Mouse (Mus musculus): ENCODE data around the gene Prn.
A peak's percentile ranks its signal among the peaks of the same experiment; 100 is the strongest.

The Prn gene

GRCm38 (mm10) chr2:131909683-131910572 lies at the start of gene Prn, which contains the start of gene Prnp:
Gene Prn, plus strand, starts transcription at chr2:131909957.
Gene Prnp, plus strand, starts transcription at chr2:131909928.
- DNase-seq (ENCODE audit: low read depth, low spot score), result peak; percentile 87

- DNase-seq (ENCODE audit: low read depth, low spot score), result no peak
Observed at GRCm38 (mm10) chr2:131862617-131863275, 47.0 kb upstream of the Prn start.

GRCm38 (mm10) chr2:131863472-131863871 lies 46.3 kb upstream of the Prn start:
- no peak for DNase-seq (ENCODE audit: low read depth, low spot score)

DNA sequence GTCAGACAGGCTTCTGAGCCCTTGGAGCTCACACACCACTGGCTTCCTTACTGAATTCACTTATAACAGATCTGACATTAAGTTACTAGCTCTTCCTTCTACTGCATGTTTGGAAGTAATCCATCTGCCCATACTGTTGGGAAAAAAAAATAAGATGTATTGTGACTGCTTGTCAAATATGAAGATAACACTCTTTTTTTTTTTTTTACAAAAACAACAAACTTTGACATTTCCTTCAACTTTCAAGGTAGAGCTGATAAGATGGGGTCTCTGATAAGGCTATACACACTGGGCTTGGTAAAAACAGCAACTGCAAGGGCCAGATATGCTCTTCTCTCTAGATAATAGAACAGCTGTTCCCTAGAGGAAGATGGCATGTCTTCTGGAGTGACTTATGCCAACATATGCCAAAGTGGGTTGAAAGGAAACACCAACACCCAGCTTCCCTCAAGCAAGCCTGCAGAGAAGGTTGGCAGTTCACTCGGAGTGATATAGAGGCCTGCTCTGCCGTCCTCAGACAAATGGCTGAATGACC lies 45.4 kb upstream of the Prn start:
- no peak for DNase-seq (ENCODE audit: low read depth, low spot score)

DNA sequence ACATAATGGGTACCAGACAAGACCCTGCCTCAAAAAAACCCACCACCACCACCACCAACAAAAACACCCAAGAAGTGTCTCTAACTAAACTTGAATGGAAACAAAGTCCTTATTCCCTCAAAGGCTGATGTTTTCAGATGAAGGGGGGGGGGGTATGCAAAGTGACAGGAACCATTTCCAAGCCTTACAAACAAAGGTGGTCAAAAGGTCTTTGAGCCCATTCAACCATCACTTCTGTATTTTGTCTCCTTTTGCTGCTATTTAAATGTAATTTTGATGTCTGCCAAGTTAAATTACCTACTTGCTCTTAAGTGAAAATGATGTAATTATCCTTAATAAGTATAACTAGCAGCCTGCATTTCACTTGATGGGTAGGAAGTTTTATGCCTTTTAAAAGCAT lies 43.1 kb upstream of the Prn start:
- DNase-seq (ENCODE audit: low read depth, low spot score), result no peak

DNA sequence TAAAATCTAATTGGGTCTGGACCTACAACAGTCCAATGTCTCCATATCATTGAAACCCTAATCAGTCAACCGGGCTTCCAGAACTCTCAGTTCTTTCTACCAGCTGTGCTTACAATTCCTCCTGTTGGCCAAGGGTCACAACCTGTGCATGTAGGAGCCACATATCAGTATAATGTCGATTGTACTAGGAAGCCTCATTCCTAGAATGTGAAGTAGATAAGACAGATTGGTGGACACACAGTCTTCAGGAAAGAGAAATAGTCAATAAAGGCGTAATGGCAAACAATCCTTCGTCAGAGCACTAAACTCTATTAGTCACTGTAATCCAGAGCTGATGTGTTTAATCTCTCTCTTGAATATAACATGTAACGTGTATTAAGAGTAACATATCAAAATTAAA lies 40.8 kb upstream of the Prn start:
- no peak for DNase-seq (ENCODE audit: low read depth, low spot score)

DNA sequence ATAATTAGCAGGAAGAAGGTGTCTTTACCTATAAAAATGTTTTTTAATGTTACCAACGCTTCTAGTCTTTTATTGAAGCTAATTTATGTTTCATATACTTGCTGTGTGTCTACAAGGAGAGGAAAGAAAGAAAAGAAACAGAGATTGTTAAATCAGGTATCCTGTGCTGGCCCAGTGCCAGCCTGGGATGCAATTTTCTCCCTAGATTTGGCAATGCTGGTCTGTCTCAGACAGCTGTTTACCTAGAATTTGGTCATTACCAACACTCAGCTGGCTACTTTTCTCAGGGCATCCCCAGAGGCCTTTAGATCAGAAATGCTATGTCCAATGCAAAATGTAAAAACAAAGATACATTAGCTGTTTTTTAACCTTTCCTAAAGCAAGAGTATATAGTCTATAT lies 36.4 kb upstream of the Prn start:
- DNase-seq (ENCODE audit: low read depth, low spot score), result no peak

GRCm38 (mm10) chr2:131876551-131877265 lies 33.0 kb upstream of the Prn start:
- DNase-seq (ENCODE audit: low read depth, low spot score), result no peak

DNA sequence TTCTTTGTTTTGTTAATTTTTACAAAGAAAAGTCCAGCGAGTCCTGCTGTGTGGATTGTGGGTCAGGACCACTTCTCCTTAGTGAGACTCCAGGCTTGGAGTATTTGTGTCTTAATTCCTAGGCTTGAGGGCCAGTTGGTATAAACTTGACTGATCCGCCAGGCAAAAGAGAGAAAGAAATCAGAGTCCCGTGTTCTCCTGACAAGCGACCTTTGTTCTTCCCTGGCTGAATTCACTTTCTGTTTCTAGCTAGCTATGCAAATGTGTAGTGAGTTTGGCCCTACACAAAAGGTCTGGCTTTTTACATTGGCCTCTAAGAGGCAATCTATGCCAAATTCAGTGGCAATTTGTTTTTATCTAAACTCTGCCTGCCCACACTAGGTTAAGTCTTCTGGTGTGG lies 28.0 kb upstream of the Prn start:
- DNase-seq (ENCODE audit: low read depth, low spot score), result no peak

DNA sequence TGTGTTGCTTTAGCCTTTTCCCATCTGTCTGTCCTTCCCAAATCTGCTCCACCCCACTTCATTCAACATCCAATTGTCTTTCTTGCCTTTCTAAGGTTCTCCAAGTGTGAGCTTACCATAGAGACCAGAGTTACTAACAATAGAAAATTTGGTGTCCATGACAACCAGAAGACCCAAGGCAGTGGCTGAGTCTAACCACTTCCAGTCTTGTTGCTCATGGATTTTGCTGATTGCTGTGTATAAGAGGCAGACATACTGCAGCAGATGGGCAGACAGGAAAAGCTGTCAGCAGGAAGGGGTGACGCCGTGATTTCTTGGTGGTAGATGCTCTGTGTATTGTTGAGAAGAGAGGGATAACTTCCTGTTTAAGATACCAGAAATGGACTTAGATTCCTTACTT lies 26.6 kb upstream of the Prn start:
- DNase-seq (ENCODE audit: low read depth, low spot score), result no peak

DNA sequence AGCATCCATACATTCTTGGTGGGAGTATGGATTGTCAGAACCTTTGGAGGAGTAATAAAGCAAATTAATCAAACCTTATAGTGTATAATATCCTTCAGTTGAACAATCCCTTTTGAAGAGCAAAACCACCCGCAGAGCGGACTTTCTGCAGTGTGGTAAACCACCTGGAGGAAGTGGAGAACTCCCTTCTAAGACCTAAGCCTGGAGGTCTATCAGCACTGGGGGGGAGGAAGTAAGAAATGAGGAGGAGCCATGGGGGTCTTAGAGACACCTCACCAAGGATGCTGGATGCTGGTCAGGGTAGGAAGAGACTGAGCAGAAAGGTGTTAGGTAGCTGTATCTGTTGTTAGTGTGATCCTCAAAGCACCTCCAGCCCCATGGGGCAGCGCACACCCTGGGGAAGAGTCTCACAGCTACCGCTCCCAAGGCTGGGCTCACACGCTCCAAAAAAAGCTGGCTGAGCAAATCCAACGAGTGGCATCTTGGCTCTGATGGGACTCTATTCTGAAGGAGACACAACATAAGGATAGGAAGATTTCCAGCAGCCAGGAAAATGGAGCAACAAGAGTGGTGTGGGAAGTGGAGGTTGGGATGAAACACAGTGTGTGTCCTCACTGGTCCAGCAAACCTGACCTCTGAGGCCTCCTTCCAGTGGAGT lies 23.1 kb upstream of the Prn start:
- no peak for DNase-seq (ENCODE audit: low read depth, low spot score)

- no peak for DNase-seq (ENCODE audit: low read depth, low spot score)
Observed at GRCm38 (mm10) chr2:131888233-131888632, 21.5 kb upstream of the Prn start.

DNA sequence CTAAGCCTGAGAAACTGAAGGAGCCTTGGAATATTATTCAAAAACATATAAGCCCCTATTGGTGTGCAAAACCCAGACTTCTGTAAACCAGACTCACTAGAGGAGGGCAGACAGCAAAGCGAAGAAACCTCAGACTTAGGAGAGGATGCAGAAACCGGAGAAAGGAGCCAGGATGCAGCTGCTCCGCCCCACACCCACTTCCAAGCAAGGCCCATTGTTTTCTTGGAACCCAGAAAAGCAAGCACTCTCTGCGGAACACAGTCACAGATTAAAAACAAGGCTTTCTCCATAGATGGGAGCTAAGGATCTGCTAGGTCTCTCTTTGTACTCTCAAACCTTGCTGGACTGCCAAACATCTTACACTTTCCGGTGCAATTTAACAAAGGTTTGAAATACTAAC lies 17.2 kb upstream of the Prn start:
- no peak for DNase-seq (ENCODE audit: low read depth, low spot score)

DNA sequence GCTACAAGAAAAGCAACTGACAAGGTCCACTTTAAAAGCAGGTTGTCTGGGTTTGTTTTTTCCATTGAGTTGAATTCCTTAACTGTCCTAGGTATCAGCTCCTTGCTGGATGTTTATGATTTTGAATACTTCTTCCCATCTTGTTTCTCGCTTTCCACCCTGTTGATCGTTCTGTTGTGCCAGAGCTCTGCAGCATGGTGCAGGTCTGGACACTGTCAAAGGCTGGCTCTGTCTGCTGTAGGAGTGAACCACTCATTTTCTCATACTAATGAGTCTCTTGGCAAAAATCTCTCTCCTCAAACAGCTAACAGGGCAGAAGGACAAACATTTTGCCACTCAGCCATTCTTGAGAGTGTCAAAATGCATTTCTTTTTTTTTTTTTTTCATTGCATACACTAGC lies 14.7 kb upstream of the Prn start:
- no peak for DNase-seq (ENCODE audit: low read depth, low spot score)

- DNase-seq (ENCODE audit: low read depth, low spot score), result no peak
Observed at GRCm38 (mm10) chr2:131896011-131896410, 13.7 kb upstream of the Prn start.

GRCm38 (mm10) chr2:131897336-131898109 lies 12.2 kb upstream of the Prn start:
- DNase-seq (ENCODE audit: low read depth, low spot score), result no peak

DNA sequence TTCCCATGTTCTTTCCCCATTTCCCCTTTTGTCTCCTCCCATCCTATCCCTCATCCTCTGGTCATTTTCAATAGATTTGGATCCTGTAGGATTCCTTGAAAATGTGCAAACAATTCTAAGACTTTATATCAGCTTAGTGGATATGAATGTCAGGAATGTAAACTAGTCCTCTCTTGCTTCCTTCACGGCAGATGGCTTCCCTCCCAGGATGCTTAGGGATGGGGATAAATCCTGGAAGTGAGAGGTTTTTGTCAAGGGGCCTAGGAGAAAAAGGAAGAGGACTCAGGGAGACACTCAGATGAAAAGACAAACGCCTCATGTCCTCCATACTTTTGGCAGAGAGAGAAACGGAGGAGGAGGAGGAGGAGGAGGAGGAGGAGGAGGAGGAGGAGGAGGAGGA lies 7.3 kb upstream of the Prn start:
- DNase-seq (ENCODE audit: low read depth, low spot score), result no peak

DNA sequence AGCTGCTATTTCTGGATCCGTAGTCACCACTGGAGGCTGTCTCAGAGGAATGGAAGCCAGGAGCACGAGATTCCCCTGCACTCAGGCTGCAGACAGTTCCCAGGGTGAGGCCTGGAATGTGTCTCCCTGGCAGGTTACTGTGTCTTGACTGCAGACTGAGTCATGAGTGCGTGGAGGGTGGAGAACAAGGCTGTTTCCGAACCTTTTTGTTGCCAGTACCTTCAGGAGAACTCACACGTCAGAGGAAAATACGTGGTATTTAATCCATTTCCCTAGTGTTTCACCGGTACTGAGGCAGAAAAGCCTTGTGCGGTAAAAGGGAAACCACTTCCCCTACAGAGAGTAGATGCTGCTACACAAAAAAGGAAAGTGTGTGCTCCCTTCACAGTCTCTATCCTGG lies 6.9 kb upstream of the Prn start:
- no peak for DNase-seq (ENCODE audit: low read depth, low spot score)

- no peak for DNase-seq (ENCODE audit: low read depth, low spot score)
Observed at GRCm38 (mm10) chr2:131905025-131905424, 4.7 kb upstream of the Prn start.

DNA sequence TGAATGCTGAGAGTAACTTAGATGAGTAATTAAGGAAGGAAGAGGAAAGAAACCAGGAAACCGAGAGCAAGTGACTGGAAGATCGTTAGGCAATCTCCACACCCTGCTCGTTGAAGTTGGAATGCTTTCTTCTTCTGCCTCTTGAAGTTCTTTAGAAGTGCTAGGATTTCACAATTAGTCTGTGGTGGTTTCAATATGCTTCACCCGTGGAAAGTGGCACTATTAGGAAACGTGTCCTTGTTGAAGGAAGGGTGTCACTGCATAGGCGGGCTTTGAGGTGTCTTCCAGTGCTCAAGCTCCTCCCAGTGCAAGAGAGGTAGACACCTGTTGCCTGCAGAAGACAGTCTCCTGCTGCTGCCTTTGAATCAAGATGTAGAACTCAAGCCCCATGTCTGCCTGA lies 4.0 kb upstream of the Prn start:
- no peak for DNase-seq (ENCODE audit: low read depth, low spot score)

DNA sequence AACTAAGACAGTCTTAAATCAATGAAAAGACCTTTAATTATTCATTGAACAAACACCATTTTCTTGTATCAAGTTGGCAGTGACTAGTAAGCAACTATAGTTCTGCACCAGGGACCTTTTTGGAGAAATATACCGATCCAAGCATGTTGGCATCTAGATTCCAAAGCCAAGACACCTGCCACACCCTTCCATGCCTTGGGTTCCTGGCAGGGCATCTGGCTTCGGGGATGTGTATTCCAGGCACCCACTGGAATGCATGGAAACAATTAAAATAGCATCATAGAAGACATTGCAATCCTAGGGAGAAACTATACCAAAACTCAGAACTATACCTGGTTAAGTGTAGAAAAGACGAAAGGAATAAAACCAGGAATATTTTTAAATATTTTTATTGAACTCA lies 3.5 kb upstream of the Prn start:
- DNase-seq (ENCODE audit: low read depth, low spot score), result no peak
